Mouse (Mus musculus) cortical plate, adult 2 months (tissue): ENCODE data around the gene Gm13697. TPM values are rescaled to one million over a fixed set of nuclear protein-coding genes. Genes with fewer than 3 reads are reported as not detected.
"Not testable (repeated sequence)": the region's sequence is repeated elsewhere in the genome, so short reads cannot be mapped to it uniquely, and the experiment has no call there.

Experiments
- H3K27ac ChIP-seq: fragments of 200-500 bp; 2 replicates; pipeline ENCODE4 v1.5.1; 2012; ENCODE audit warnings: low read length, control low read depth, inconsistent platforms; ENCODE audit not compliant: insufficient read depth
- H3K4me1 ChIP-seq: fragments of 200-500 bp; 2 replicates; pipeline ENCODE4 v1.6.1; 2011; ENCODE audit warnings: low read length; ENCODE audit not compliant: control insufficient read depth, insufficient read depth
- H3K4me3 ChIP-seq: fragments of 200-500 bp; 2 replicates; pipeline ENCODE4 v1.5.1; 2011; ENCODE audit warnings: mild to moderate bottlenecking, low read length, control low read depth; ENCODE audit not compliant: insufficient read depth
- CTCF ChIP-seq: fragments of 200-500 bp; IDR thresholded peaks from 2 replicates; pipeline ENCODE4 v1.5.1; 2011; ENCODE audit warnings: mild to moderate bottlenecking, control low read depth, low read length; ENCODE audit not compliant: insufficient read depth; ENCODE audit errors: extremely low read depth
- POLR2A ChIP-seq: fragments of 200-500 bp; IDR thresholded peaks from 2 replicates; pipeline ENCODE4 v1.6.1; 2011; ENCODE audit warnings: mild to moderate bottlenecking, low read length, control low read depth; ENCODE audit not compliant: insufficient read depth; ENCODE audit errors: extremely low read depth
- polyA plus RNA-seq: library from polyadenylated mRNA; depleted of rRNA; stranded (reverse); fragments of >200 nt; gene quantifications from 2 replicates; pipeline ENCODE4 v1.2.3, GENCODE M21; 2012; rRNA removed

Gene Gm13697
- polyA plus RNA-seq, result not detected in 2 replicates

DNA sequence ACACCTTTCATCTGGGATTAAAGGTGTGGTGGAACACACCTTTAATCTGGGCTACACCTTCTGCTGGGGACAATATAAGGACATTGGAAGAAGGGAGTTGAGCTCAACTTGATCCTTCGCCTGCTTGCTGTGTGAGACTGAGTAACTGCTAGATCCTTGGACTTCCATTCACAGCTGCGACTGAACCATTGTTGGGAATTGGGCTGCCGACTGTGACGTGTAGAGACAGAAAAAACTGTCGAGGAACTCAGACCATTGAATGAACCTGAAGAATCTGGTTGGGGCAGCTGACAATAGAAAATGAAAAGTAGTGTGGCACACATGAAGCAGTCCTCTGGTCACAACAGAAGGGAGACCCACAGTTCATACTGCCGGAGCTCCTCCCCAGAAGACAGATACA, at the start of gene Gm13697:
Gene Gm13697, plus strand, starts transcription at position 301 of the 400 bp plus-strand sequence.
- not testable (repeated sequence) for H3K27ac ChIP-seq, H3K4me3 ChIP-seq, H3K4me1 ChIP-seq

DNA sequence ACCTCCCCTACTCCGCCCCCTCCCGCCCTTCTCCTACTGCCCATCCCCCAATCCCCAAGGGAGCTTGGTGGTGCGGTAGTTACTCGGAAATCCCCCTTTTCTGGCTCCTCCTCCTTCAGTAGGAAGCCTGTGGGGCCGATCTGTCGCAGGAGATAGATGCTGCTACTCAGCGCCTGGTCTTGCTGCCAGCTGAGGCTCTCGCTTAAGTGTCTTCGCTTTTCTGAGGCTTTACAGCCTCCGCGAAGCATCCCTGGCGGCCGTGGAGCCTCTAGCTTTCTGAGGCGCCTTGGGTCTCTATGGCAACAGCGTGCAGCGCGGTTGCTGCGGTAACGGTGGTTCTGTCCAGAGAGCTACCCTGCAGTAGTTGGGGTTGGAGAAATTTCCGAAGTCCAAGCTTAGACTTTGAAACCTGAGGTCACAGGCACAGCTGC, 43.6 kb upstream of the Gm13697 start, which contains the start of gene Zswim2:
Gene Zswim2, minus strand, starts transcription at position 298 of the 431 bp plus-strand sequence.
- Histone ChIP-seq H3K4me1 (no peaks in the 10 kb centered on the region), H3K4me3 (peak within 1 kb of the TSS; percentile 13; the same call in 1 of the 2 replicates), H3K27ac (no peak within 1 kb of the TSS)
- TF ChIP-seq POLR2A (peak; percentile 21; the same call in 1 of the 2 replicates), CTCF (no peak)

DNA sequence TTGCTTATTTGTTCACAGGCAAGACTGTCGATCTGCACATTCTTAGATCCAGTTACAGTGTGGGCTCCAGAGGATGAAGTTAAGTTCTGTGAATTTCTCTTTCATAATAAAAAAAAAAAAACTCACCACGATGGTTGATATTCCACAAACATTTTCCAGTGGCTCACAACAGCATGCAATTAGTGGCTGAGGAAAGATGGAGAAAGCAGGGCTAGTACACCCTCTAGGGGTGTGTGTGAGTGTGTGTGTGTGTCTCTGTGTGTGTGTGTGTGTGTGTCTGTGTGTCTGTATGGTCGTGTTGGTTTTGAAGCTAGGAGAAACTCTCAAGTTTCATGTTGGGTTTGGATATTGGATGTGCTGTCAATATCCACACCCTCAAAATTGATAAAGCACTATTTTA, 43.2 kb upstream of the Gm13697 start:
- TF ChIP-seq POLR2A, result no peak
- no peak for TF ChIP-seq CTCF
- H3K4me1 ChIP-seq, result no peaks in the 10 kb centered on the region
- no peak overlapping the region for H3K27ac ChIP-seq
- 0 out of 2 replicates have a peak overlapping the region, but pooled peaks have one; percentile 13 for H3K4me3 ChIP-seq

DNA sequence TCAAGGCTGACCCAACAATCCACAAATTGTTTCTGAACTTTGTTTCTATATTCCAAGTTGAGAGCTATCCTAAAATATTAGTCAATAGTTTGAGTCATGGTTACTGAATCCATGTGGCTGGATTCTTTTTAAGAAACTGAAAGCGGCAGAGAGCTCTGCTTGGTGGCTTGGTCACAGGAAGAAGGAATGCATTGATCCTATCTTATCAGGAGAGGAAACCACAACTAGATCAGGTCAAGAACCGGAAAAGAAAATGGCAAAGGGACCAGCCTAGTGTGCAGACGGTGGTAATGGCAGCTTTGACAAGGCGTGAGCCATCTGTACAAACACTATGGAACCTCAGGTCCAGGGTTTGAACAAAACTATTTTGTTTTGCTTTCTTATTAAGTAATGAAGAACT, 42.8 kb upstream of the Gm13697 start:
- no peak overlapping the region for H3K27ac ChIP-seq
- no peaks in the 10 kb centered on the region for H3K4me1 ChIP-seq
- no peak overlapping the region for H3K4me3 ChIP-seq
- TF ChIP-seq POLR2A (no peak), CTCF (no peak)

- not testable (repeated sequence) for H3K27ac ChIP-seq, H3K4me3 ChIP-seq, H3K4me1 ChIP-seq
Measured at GRCm38 (mm10) chr2:83955393-83955792, 29.1 kb upstream of the Gm13697 start, which contains the start of gene Gm13698. TSS of gene Gm13698 (plus strand) at chr2:83955693.

GRCm38 (mm10) chr2:83961203-83961602, 23.3 kb upstream of the Gm13697 start, which contains the start of gene Gm13693:
TSS of gene Gm13693 (plus strand) at chr2:83961503.
- H3K4me3 ChIP-seq, H3K27ac ChIP-seq, H3K4me1 ChIP-seq: not testable (repeated sequence)

- H3K4me1 ChIP-seq, H3K27ac ChIP-seq, H3K4me3 ChIP-seq: not testable (repeated sequence)
Measured at GRCm38 (mm10) chr2:83967013-83967412, 17.5 kb upstream of the Gm13697 start, which contains the start of gene Gm13695. TSS of gene Gm13695 (plus strand) at chr2:83967313.

GRCm38 (mm10) chr2:83972823-83973222, 11.7 kb upstream of the Gm13697 start, which contains the start of gene Gm13696:
TSS of gene Gm13696 (plus strand) at chr2:83973123.
- not testable (repeated sequence) for H3K4me1 ChIP-seq, H3K4me3 ChIP-seq, H3K27ac ChIP-seq

GRCm38 (mm10) chr2:83978633-83979032, 5.9 kb upstream of the Gm13697 start, which contains the start of gene Gm13694:
TSS of gene Gm13694 (plus strand) at chr2:83978933.
- H3K4me3 ChIP-seq, H3K4me1 ChIP-seq, H3K27ac ChIP-seq: not testable (repeated sequence)

- H3K27ac ChIP-seq, H3K4me3 ChIP-seq, H3K4me1 ChIP-seq: not testable (repeated sequence)
Measured at GRCm38 (mm10) chr2:83990253-83990652, 5.7 kb downstream of the Gm13697 start, which contains the start of gene Gm13691. TSS of gene Gm13691 (plus strand) at chr2:83990553.

GRCm38 (mm10) chr2:83993639-83994255, 9.2 kb downstream of the Gm13697 start:
- not testable (repeated sequence) for H3K4me3 ChIP-seq, H3K4me1 ChIP-seq, H3K27ac ChIP-seq

- not testable (repeated sequence) for H3K4me1 ChIP-seq, H3K4me3 ChIP-seq, H3K27ac ChIP-seq
Measured at GRCm38 (mm10) chr2:83994526-83994925, 10.0 kb downstream of the Gm13697 start.
